Mouse (Mus musculus): Measurements from ENCODE around the gene Itm2b.
A peak's percentile ranks its signal among the peaks of the same experiment; 100 is the strongest.

Gene Itm2b

DNA sequence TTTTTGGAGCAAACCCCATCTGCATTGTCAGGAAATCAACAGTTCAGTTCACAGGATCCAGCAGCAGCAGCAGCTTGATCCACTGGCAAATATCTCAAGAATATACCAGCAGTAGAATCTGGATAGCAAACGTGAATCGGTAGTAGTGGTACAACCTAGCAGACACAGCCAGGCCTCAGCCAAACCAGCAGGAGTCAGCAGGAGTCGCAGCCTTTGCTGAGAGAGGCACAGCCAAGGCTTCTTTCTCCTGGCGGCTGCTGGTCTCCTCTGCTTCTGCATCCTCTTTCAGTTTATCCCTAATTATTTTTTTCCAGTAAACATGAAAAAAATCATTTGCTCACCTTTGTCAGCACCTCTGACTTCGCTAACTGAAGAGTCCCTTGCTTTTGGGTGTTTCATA, 10.7 kb upstream of the Itm2b start:
- no peak for DNase-seq (ENCODE audit: low spot score in 2 of 2)

DNA sequence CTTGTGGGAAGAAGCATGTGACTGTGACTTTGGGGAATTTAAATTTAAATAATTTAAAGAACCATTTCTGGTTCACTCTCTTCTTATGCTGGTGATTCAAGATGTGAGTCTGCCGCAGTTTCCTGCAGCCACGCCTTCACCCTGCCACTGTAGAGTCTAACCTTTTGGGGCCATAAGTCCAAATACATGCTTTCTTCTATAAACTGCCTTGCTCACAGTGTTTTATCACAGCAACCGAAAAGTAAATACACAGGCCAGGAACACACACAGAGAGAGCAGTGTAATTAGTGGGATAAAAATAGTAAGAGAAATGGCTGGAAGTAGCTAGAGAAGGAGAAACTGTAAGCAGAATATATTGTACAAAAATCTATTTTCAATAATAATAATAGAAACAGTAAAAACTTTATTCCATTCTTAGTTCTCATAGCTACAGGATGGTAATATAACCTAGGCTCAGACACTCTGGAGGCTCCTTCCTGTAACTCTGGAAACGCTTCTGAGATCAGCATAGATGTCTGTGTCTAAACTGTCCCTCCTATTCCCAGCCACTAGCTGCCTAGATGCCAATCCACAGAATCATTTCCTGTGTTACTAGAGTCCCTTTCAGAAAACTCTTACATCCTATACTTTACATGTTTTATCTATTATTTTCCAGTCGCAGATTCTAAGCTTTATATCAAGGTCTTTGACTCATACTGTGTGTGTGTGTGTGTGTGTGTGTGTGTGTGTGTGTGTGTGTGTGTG, 9.3 kb upstream of the Itm2b start:
- no peak for DNase-seq (ENCODE audit: low spot score in 2 of 2)

GRCm38 (mm10) chr14:73391457-73391856, 6.4 kb upstream of the Itm2b start:
- DNase-seq (ENCODE audit: low spot score in 2 of 2) = no peak

DNA sequence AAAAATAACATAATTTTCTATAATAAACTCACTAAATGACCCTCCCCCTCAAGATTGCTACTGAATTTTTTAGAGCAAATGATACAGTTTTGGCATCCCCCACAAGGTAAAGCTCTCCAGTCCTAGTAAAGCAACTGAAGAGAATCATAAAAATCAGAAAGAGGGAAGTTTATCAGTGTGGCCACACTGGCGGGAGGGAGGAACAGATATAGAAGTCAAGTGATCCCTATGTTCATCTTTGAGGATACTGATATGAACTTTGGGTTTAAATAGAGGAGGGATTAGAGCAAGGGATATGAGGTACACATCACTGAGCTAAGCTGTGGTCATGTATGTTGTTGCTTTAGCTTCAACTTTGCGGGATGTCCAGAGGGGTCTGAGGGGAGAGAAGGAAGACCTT, 5.1 kb upstream of the Itm2b start:
- DNase-seq (ENCODE audit: low spot score in 2 of 2) = no peak

GRCm38 (mm10) chr14:73389059-73389458, 4.0 kb upstream of the Itm2b start:
- DNase-seq (ENCODE audit: low spot score in 2 of 2) = no peak

DNA sequence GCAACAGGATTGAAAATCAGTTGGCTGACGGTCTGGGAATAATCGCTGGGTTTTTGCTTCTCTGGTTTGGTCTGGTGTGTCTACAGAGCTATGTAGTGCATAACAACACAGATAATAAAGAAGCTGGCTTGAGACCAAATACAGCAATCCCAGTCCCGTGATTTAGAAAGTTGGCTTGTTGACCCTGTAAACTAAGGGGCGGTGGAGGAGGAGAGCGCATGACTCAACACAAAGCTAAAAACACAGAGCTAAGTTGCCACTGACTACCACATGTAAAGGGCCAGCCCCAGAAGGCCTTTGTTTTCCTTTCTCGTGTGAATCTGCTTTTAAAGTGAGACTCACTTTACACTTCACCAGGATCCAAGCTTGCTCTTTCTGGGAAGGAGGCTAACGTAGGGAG, 3.5 kb upstream of the Itm2b start:
- peak; percentile 83 for DNase-seq (ENCODE audit: low spot score in 2 of 2)

DNA sequence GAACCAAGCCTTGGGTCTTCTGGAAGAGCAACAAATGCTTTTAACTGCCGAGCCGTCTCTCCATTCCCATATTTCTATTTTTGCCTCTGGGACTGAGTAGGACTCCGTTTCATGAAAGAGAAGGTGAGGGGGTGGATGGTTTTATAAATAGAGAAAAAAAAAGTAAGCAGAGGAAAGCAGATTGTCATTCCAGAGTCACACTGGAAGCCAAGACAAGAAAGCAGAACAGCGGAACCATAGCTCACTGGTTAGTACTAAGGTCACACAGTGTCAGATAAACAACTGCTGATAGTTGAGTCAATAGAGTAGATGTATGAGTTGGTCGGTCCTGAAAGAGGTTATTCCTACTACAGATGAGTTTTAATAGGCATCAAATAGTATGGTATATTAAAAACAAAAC, 1.4 kb upstream of the Itm2b start:
- no peak for DNase-seq (ENCODE audit: low spot score in 2 of 2)

GRCm38 (mm10) chr14:73385720-73386374, 758 bp upstream of the Itm2b start:
- no peak for DNase-seq (ENCODE audit: low spot score in 2 of 2)

DNA sequence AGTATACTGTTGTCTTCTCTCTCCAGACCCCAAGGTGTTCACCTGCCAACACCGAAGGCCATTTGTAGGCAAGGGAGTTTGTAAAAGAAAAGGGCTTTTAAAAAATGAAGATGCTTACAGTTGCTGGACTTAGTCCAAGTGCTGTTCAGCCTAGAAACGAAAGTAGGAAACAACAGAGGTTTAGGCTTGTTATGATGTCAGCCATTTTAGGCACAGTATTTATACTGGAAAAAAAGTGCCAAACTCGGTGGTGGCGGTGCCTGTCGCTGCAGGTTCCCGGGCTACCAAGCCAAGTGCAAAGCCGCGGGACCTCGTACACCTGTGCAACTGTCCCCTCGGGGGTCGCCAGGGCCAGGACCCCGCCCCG, 560 bp downstream of the Itm2b start:
- DNase-seq (ENCODE audit: low spot score in 2 of 2) = no peak

DNA sequence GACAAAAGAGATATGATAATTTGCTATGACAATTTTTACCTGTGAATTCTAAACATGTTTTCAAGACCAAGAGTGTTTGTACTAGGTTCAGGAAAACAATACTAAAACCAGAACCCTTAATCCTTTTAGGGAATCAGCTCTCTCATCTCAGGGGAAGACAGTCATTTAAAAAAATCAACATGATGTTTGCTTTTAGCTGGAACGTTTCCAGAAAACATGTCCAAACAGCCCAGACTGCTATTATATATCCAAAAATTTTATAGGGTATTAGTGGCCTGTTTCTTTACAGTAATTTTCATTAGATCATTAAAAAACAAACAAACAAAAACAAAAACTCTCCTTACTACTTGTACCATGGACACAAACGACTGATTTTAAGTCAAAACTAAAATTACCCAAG, 1.3 kb downstream of the Itm2b start:
- no peak for DNase-seq (ENCODE audit: low spot score in 2 of 2)

DNA sequence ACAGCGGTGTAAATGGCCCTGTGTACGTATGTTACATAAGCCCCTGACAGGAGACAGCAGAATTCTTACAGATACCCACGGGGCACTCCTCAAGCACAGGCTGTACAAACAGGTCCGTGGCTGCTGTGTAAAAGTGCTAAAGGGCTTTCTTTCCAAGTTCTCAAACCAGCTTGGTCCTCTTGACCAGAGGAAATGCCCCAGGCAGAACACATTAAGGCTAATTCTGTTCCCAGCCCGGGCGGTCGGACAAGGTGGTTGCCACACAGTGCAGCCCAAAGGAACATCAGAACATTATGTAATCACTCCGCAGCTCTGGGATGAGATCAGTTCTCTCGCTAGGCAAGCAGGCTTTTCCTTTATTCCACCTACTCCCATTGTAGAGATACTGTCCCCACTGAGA, 2.4 kb downstream of the Itm2b start:
- peak; percentile 81 to 83 for DNase-seq (ENCODE audit: low spot score in 2 of 2)

DNA sequence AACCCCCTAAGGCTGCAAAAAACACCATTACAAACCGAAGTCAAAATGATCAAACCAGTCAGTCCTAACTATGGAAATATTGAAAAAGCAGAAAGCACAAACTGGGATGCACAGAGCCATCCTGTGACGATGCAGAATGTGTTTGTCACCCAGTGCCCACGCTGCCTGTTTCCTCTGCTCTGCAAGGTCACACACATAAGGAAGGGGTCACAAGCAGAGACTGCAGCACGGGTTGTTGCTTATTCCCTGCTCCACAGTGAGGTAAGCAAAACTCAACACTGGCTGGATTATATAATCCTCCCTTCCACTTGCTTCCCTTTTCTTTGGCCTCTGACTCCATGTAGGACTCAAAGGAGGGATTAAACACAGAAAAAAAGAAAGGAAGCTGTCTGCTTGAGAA, 3.5 kb downstream of the Itm2b start:
- DNase-seq (ENCODE audit: low spot score in 2 of 2) = peak; percentile 47 to 52

DNA sequence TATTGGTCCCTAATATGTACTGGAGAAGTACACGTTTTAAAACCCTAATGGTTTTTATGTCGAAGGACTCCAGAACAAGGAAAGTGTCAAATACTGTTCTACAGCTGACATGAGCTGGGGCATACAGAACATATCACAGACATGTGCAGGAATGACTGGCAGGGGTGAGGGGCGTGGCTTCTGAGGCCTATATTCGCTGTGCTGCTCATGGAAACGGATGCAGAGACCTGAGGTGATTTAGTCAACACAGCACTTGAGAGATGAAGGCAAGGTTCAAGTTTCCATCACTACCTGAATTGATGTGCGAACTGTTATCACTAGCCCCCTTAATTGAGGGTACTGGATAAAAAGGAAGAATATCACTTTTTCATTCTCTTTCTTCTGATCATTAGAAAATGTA, 7.3 kb downstream of the Itm2b start:
- no peak for DNase-seq (ENCODE audit: low spot score in 2 of 2)

DNA sequence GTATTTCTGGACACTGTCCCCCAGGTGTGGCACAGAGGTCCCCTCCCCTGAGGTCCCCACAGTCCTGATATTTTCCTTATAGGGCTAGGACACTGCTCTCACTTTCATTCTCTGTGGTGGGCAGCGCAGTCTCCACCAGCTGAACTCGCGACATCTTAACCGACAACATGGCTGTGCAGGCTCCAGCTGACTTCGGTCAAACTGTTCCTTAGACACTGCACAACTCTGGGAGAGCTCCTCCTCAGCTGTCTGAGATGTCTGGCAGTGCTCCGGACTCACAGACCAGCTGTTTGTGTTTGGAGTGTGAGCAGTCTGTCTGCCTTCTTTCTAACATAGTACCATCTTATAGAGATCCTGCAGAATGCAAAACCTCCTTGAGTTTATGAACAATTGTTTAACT, 8.2 kb downstream of the Itm2b start:
- peak in 1 of 2 experiments; percentile 39 for DNase-seq (ENCODE audit: low spot score in 2 of 2)

DNA sequence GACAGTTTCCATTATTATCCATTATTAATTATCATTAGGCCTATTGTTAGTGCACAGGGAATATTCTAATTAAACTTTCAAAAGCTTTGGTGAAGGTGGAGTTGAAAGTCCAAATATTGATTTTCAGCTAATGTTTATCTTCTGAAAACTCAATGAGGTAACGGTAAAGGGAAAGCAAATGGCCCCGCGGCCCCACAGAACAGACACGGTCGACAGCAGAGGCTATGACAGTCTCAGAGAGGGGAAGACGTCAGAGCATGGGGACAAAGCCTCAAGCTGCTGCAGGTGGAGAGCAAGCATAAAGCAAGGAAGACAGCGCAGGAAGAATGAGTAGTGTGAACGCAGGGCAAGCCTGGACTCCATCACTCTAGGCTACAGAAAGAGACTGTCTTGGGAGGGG, 9.2 kb downstream of the Itm2b start:
- DNase-seq (ENCODE audit: low spot score in 2 of 2) = no peak

DNA sequence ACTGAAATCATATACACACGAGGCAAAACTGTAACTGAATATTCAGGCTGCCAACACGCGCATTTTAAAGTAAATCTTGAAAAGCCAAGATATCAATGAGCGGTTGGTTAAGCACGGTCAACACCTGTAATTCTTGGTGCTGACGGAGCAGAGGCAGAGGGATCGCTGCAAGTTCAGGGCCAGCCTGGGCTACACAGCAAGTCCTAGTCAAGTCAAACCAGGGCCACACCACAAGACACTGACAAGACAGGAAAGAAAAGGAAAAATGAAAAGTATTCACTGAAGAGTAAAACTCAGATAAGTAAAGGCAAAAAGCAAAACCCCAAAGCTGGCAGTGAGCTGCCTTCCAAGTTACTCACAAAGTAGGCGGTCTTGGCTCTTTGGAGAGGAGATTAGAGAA, 9.6 kb downstream of the Itm2b start:
- DNase-seq (ENCODE audit: low spot score in 2 of 2) = no peak

DNA sequence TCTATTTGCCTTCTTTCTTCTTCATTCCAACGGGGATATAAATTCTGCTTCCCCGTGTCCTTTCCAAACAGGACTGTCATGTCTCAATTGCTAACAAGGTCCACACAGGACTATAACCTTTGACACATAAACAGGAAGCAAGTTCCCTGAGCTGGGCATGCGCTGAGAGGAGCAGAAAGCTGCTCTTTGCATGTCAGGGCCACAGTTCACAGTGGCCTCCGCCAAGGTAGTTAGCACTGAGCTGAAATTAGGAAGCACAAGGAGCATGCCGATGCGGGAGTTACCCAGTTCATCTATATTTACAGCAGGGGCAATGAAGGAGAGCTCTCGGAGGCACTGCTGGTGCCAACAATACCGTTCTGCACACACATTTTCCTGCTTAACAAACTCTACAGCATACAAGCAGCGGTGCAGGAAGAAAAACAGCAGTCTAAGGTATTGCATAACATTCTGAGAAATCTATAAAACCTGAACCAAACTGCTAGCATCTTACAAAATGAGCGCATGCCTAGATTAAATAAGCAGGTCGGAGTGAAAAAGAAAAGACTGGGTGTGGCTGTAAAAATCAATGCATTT, 10.7 kb downstream of the Itm2b start:
- peak; percentile 40 to 54 for DNase-seq (ENCODE audit: low spot score in 2 of 2)

DNA sequence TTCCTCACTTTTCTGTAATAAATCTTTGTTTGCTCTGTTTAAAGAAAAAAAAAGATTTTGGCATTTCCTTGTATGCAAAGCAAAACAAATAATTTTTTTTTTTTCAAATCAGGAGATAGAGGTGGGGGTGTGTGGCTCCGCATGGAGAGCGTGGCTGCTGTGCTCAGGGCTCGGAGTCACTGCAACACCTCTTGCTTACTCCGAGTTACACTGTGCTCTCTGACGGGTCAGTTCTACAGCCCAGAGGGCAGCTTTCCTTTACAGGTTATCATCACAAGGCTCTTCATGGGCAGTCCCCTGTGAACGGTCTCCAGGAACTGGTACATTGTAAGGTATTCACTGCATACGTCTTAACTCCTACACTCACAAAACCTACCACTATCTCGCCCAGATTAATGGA, 11.5 kb downstream of the Itm2b start:
- DNase-seq (ENCODE audit: low spot score in 2 of 2) = no peak

DNA sequence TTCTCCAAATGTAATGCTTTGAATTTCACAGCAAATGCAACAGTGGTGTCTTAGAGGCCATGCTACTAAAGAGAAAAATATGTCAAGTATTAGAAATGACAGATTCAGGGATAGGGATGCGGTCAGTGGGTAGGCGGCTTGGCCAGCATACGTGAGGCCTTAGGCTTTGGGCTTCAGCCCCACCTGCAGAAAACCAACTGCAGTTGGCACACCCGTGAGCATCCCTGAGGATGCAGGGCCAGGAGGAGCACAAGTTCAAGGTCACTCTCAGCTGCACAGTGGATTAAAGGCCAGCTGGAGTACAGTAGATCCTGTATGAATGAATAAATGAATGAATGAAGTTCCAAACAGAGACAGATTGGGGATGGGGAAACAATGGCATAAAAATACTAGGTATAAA, 12.1 kb downstream of the Itm2b start:
- no peak for DNase-seq (ENCODE audit: low spot score in 2 of 2)

DNA sequence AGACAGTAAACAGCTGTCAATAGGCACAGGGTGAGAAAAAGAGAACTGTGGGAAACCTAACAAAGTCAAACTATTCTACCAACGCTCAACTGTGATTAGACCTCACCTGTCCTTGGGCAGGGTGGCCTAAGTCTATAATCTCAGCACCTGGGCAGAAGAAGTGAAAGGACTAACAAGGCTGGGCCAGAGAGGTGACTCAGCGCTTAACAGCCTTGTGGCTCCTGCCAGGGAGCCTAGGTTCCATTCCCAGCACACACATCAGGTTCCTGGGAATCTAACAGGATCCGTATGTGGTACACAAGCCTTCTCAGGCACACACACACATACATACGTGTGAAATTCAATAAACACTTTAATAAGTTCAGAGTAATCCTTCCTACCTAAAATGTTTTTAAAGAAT, 13.5 kb downstream of the Itm2b start:
- DNase-seq (ENCODE audit: low spot score in 2 of 2) = no peak

GRCm38 (mm10) chr14:73370695-73371372, 14.3 kb downstream of the Itm2b start:
- DNase-seq (ENCODE audit: low spot score in 2 of 2) = no peak

- DNase-seq (ENCODE audit: low spot score in 2 of 2) = no peak
Observed at GRCm38 (mm10) chr14:73370078-73370670, 14.9 kb downstream of the Itm2b start.

Data from heart, adult 9 months (tissue).